Mouse (Mus musculus): ENCODE measurements around the gene Slc35f4. TPM values are rescaled to one million over a fixed set of nuclear protein-coding genes. Genes with fewer than 3 reads are reported as not detected.

Gene Slc35f4
- polyA plus RNA-seq, 1 experiment from 2014 or later, result 1.2 TPM

GRCm38 (mm10) chr14:49493793-49494192 is 32.1 kb downstream of the Slc35f4 start:
- DNase-seq (ENCODE audit: low spot score) (no peak), ATAC-seq (ENCODE audit: low FRiP score) (no peak)
- no peaks in the 10 kb centered on the region for H3K4me1 ChIP-seq (replicated peaks; ENCODE audit: control insufficient read depth, insufficient read depth, low read length)
- H3K4me3 ChIP-seq (ENCODE audit: low read depth, low read length), result no peak overlapping the region
- no peak overlapping the region for H3K4me2 ChIP-seq (replicated peaks; ENCODE audit: low read depth, low read length)
- H3K27me3 ChIP-seq (ENCODE audit: control insufficient read depth, insufficient read depth, low read length), result no peaks in the 10 kb centered on the region
- no peak overlapping the region for H3K9ac ChIP-seq (ENCODE audit: low read depth, low read length)
- no peaks in the 10 kb centered on the region for H3K36me3 ChIP-seq (ENCODE audit: control insufficient read depth, insufficient read depth, low read length)
- 72% methylated on average over 1 of the region's 1 CpGs for WGBS
- no peaks in the 10 kb centered on the region for H3K9me3 ChIP-seq (ENCODE audit: control insufficient read depth, low read length)
- no peak overlapping the region for H3K27ac ChIP-seq (ENCODE audit: low read depth, low read length)

- ATAC-seq (ENCODE audit: low FRiP score), result no peak
- Histone ChIP-seq H3K27ac (ENCODE audit: low read depth, low read length) (no peak overlapping the region), H3K4me2 (replicated peaks; ENCODE audit: low read depth, low read length) (no peak overlapping the region), H3K9me3 (ENCODE audit: control insufficient read depth, low read length) (no peaks in the 10 kb centered on the region), H3K4me1 (replicated peaks; ENCODE audit: control insufficient read depth, insufficient read depth, low read length) (no peaks in the 10 kb centered on the region), H3K9ac (ENCODE audit: low read depth, low read length) (no peak overlapping the region), H3K4me3 (ENCODE audit: low read depth, low read length) (no peak overlapping the region), H3K27me3 (ENCODE audit: control insufficient read depth, insufficient read depth, low read length) (no peaks in the 10 kb centered on the region), H3K36me3 (ENCODE audit: control insufficient read depth, insufficient read depth, low read length) (no peaks in the 10 kb centered on the region)
- 87% methylated on average over 3 of the region's 3 CpGs for WGBS
- no peak for DNase-seq (ENCODE audit: low spot score)
These were observed 33.3 kb downstream of the Slc35f4 start for GRCm38 (mm10) chr14:49492506-49492905.

DNA sequence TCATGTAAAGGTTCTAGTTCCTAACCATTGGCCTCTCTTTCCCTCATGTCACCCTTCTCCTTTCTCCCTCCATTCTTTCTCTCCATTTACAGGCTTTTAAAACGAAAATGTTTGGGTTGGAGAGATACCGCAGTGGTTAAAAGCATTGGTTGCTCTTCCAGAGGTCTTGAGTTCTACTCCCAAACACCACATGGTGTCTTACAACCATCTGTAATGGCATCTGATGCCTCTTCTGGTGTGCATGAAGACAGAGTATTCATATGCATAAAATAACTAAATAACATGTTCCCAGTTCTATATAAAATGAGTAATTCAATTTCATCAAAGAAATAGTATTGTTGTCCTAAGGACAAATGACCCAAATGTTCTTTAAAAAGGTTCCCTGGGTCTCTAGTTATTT is 49.2 kb downstream of the Slc35f4 start:
- Histone ChIP-seq H3K9ac (ENCODE audit: low read depth, low read length) (no peak overlapping the region), H3K4me3 (ENCODE audit: low read depth, low read length) (no peak overlapping the region), H3K4me2 (replicated peaks; ENCODE audit: low read depth, low read length) (no peak overlapping the region), H3K9me3 (ENCODE audit: control insufficient read depth, low read length) (no peaks in the 10 kb centered on the region), H3K27ac (ENCODE audit: low read depth, low read length) (no peak overlapping the region), H3K27me3 (ENCODE audit: control insufficient read depth, insufficient read depth, low read length) (no peaks in the 10 kb centered on the region), H3K4me1 (replicated peaks; ENCODE audit: control insufficient read depth, insufficient read depth, low read length) (no peaks in the 10 kb centered on the region), H3K36me3 (ENCODE audit: control insufficient read depth, insufficient read depth, low read length) (no peaks in the 10 kb centered on the region)
- ATAC-seq (ENCODE audit: low FRiP score), result no peak
- DNase-seq (ENCODE audit: low spot score), result no peak
- WGBS, result 81% methylated on average over 2 of the region's 2 CpGs

GRCm38 (mm10) chr14:49461761-49462160 is 64.1 kb downstream of the Slc35f4 start:
- Histone ChIP-seq H3K9ac (ENCODE audit: low read depth, low read length) (no peak overlapping the region), H3K27ac (ENCODE audit: low read depth, low read length) (no peak overlapping the region), H3K4me2 (replicated peaks; ENCODE audit: low read depth, low read length) (no peak overlapping the region), H3K4me1 (replicated peaks; ENCODE audit: control insufficient read depth, insufficient read depth, low read length) (no peaks in the 10 kb centered on the region), H3K36me3 (ENCODE audit: control insufficient read depth, insufficient read depth, low read length) (no peaks in the 10 kb centered on the region), H3K27me3 (ENCODE audit: control insufficient read depth, insufficient read depth, low read length) (no peaks in the 10 kb centered on the region), H3K4me3 (ENCODE audit: low read depth, low read length) (no peak overlapping the region), H3K9me3 (ENCODE audit: control insufficient read depth, low read length) (no peaks in the 10 kb centered on the region)
- DNase-seq (ENCODE audit: low spot score) (no peak), ATAC-seq (ENCODE audit: low FRiP score) (no peak)
- WGBS, result 76% methylated on average over 2 of the region's 2 CpGs

- Histone ChIP-seq H3K9me3 (ENCODE audit: control insufficient read depth, low read length) (no peaks in the 10 kb centered on the region), H3K27me3 (ENCODE audit: control insufficient read depth, insufficient read depth, low read length) (no peaks in the 10 kb centered on the region), H3K4me1 (replicated peaks; ENCODE audit: control insufficient read depth, insufficient read depth, low read length) (no peaks in the 10 kb centered on the region), H3K36me3 (ENCODE audit: control insufficient read depth, insufficient read depth, low read length) (no peaks in the 10 kb centered on the region), H3K4me2 (replicated peaks; ENCODE audit: low read depth, low read length) (no peak overlapping the region), H3K9ac (ENCODE audit: low read depth, low read length) (no peak overlapping the region), H3K27ac (ENCODE audit: low read depth, low read length) (no peak overlapping the region), H3K4me3 (ENCODE audit: low read depth, low read length) (no peak overlapping the region)
- WGBS, result 80% methylated on average over 3 of the region's 3 CpGs
- DNase-seq (ENCODE audit: low spot score) (no peak), ATAC-seq (ENCODE audit: low FRiP score) (no peak)
These were observed 65.0 kb downstream of the Slc35f4 start for GRCm38 (mm10) chr14:49460799-49461198.

- ATAC-seq (ENCODE audit: low FRiP score) (no peak), DNase-seq (ENCODE audit: low spot score) (no peak)
- no peaks in the 10 kb centered on the region for H3K36me3 ChIP-seq (ENCODE audit: control insufficient read depth, insufficient read depth, low read length)
- no peak overlapping the region for H3K27ac ChIP-seq (ENCODE audit: low read depth, low read length)
- WGBS, result 81% methylated on average over 6 of the region's 6 CpGs
- H3K4me3 ChIP-seq (ENCODE audit: low read depth, low read length), result no peak overlapping the region
- H3K9me3 ChIP-seq (ENCODE audit: control insufficient read depth, low read length), result no peaks in the 10 kb centered on the region
- H3K4me2 ChIP-seq (replicated peaks; ENCODE audit: low read depth, low read length), result no peak overlapping the region
- no peaks in the 10 kb centered on the region for H3K27me3 ChIP-seq (ENCODE audit: control insufficient read depth, insufficient read depth, low read length)
- H3K4me1 ChIP-seq (replicated peaks; ENCODE audit: control insufficient read depth, insufficient read depth, low read length), result no peaks in the 10 kb centered on the region
- H3K9ac ChIP-seq (ENCODE audit: low read depth, low read length), result no peak overlapping the region
These were observed 71.4 kb downstream of the Slc35f4 start for GRCm38 (mm10) chr14:49454283-49454914.

- no peaks in the 10 kb centered on the region for H3K27me3 ChIP-seq (ENCODE audit: control insufficient read depth, insufficient read depth, low read length)
- H3K9me3 ChIP-seq (ENCODE audit: control insufficient read depth, low read length), result no peaks in the 10 kb centered on the region
- H3K4me2 ChIP-seq (replicated peaks; ENCODE audit: low read depth, low read length), result no peak overlapping the region
- no peak overlapping the region for H3K27ac ChIP-seq (ENCODE audit: low read depth, low read length)
- DNase-seq (ENCODE audit: low spot score), result no peak
- H3K4me1 ChIP-seq (replicated peaks; ENCODE audit: control insufficient read depth, insufficient read depth, low read length), result no peaks in the 10 kb centered on the region
- H3K36me3 ChIP-seq (ENCODE audit: control insufficient read depth, insufficient read depth, low read length), result no peaks in the 10 kb centered on the region
- H3K4me3 ChIP-seq (ENCODE audit: low read depth, low read length), result no peak overlapping the region
- 31% methylated on average over 3 of the region's 3 CpGs for WGBS
- H3K9ac ChIP-seq (ENCODE audit: low read depth, low read length), result no peak overlapping the region
- ATAC-seq (ENCODE audit: low FRiP score), result no peak
These were observed 72.1 kb downstream of the Slc35f4 start for GRCm38 (mm10) chr14:49453782-49454181.

DNA sequence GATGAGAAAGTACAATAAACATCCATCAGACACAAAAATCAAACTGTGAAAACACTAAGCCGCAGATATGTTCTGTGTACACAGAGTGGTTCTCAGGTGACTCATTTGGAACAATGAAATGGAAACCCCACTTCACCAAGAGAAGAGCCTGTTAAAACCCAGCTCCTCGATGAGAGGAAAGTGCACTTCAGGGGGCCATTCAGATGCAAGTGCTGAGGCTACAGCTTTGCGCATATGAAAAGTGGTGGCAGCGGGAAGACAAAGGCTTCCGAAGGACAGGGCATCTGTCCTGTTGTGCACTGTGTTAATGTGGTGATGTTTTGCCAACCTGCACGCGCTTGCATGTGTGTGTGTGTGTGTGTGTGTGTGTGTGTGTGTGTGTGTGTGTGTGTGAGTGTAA is 78.2 kb downstream of the Slc35f4 start:
- DNase-seq (ENCODE audit: low spot score) (peak; percentile 12), ATAC-seq (ENCODE audit: low FRiP score) (peak; percentile 45; the same call in 1 of the 2 replicates)
- Histone ChIP-seq H3K27me3 (ENCODE audit: control insufficient read depth, insufficient read depth, low read length) (no peaks in the 10 kb centered on the region), H3K4me2 (replicated peaks; ENCODE audit: low read depth, low read length) (no peak overlapping the region), H3K36me3 (ENCODE audit: control insufficient read depth, insufficient read depth, low read length) (no peaks in the 10 kb centered on the region), H3K9me3 (ENCODE audit: control insufficient read depth, low read length) (no peaks in the 10 kb centered on the region), H3K4me3 (ENCODE audit: low read depth, low read length) (no peak overlapping the region), H3K27ac (ENCODE audit: low read depth, low read length) (no peak overlapping the region), H3K9ac (ENCODE audit: low read depth, low read length) (no peak overlapping the region), H3K4me1 (replicated peaks; ENCODE audit: control insufficient read depth, insufficient read depth, low read length) (no peaks in the 10 kb centered on the region)
- WGBS, result 13% methylated on average over 7 of the region's 7 CpGs

GRCm38 (mm10) chr14:49446461-49446860 is 79.4 kb downstream of the Slc35f4 start:
- no peaks in the 10 kb centered on the region for H3K36me3 ChIP-seq (ENCODE audit: control insufficient read depth, insufficient read depth, low read length)
- no peaks in the 10 kb centered on the region for H3K9me3 ChIP-seq (ENCODE audit: control insufficient read depth, low read length)
- ATAC-seq (ENCODE audit: low FRiP score) (peak; percentile 64; the same call in 1 of the 2 replicates), DNase-seq (ENCODE audit: low spot score) (no peak)
- H3K4me2 ChIP-seq (replicated peaks; ENCODE audit: low read depth, low read length), result no peak overlapping the region
- no peaks in the 10 kb centered on the region for H3K4me1 ChIP-seq (replicated peaks; ENCODE audit: control insufficient read depth, insufficient read depth, low read length)
- no peak overlapping the region for H3K27ac ChIP-seq (ENCODE audit: low read depth, low read length)
- 46% methylated on average over 7 of the region's 7 CpGs for WGBS
- H3K9ac ChIP-seq (ENCODE audit: low read depth, low read length), result no peak overlapping the region
- H3K4me3 ChIP-seq (ENCODE audit: low read depth, low read length), result no peak overlapping the region
- no peaks in the 10 kb centered on the region for H3K27me3 ChIP-seq (ENCODE audit: control insufficient read depth, insufficient read depth, low read length)

All from hindbrain, embryonic 11.5 days (tissue).